Comparison of ENCODE assay signal across 9 mouse cellular contexts in the genomic region with DNA sequence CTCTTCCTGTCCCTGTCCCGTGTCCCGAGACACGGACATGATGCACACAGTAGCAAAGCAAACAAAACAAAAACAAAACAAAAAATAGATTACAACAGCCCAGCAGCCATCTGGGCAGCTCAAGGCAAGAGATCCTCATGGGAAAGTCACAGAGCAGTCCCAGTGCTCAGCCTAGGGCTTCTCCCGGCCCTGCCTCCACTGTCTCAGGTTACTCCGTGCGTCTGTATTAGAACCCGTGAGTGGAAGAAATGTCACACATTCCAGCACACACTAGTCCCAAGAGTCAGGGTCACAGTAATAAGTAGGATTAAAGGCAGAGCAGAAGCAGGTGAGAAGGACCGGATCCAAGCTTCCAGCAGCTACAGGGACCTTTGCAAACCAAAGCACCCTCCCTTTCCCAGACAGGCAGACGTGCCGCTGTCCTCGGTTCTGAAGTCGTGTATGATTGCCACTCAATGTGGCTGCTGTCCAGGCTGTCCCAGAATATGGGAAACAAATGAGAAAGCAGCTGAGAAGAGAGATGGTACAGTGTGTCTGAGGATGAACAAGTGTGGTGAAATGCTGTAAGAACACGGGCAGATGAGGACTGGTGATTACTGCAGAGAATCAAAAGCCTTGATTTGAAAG.
DNase-seq lines count a peak whose midpoint lies in the region; ATAC-seq lines count a peak whose summit lies in the region.
"Had no signal": no experiment of that assay in that cellular context is flagged by ENCODE, and none has a peak within 500 bp of the region (broad histone marks: within the 10 kb centered on the region; RNA-seq: fewer than 3 reads in every experiment).

No protein-coding gene starts in this region.

- 47% methylated on average over 13 of the region's 13 CpGs for WGBS in hindbrain, embryonic 14.5 days
- 50% methylated on average over 13 of the region's 13 CpGs for WGBS in hindbrain, embryonic 12.5 days
- WGBS in liver, embryonic 11.5 days = 43% methylated on average over 13 of the region's 13 CpGs

- no peak for ATAC-seq in hindbrain, embryonic 14.5 days (ENCODE audit: low FRiP score)
- ATAC-seq in hindbrain, embryonic 12.5 days (ENCODE audit: low FRiP score) = no peak
- no peak for ATAC-seq in liver, embryonic 11.5 days (replicated peaks; ENCODE audit: low FRiP score)

- H3K4me2 ChIP-seq in hindbrain, embryonic 14.5 days (replicated peaks) = no peak overlapping the region
- H3K4me2 ChIP-seq in hindbrain, embryonic 12.5 days (replicated peaks) = no peak overlapping the region
- no peak overlapping the region for H3K4me2 ChIP-seq in liver, embryonic 11.5 days
- H3K4me2 ChIP-seq: neural tube, embryonic 12.5 days had no signal

- no peaks in the 10 kb centered on the region for H3K9me3 ChIP-seq in hindbrain, embryonic 14.5 days (ENCODE audit: control insufficient read depth, low read length)
- no peaks in the 10 kb centered on the region for H3K9me3 ChIP-seq in hindbrain, embryonic 12.5 days (replicated peaks)
- no peaks in the 10 kb centered on the region for H3K9me3 ChIP-seq in liver, embryonic 11.5 days (ENCODE audit: control insufficient read depth, low read length)
- H3K9me3 ChIP-seq: neural tube, embryonic 12.5 days had no signal

- H3K27me3 ChIP-seq in hindbrain, embryonic 14.5 days (ENCODE audit: control insufficient read depth, insufficient read depth, low read length) = no peaks in the 10 kb centered on the region
- H3K27me3 ChIP-seq in hindbrain, embryonic 12.5 days = no peaks in the 10 kb centered on the region
- H3K27me3 ChIP-seq in liver, embryonic 11.5 days (replicated peaks; ENCODE audit: control insufficient read depth, insufficient read depth, low read length) = no peaks in the 10 kb centered on the region
- H3K27me3 ChIP-seq: neural tube, embryonic 12.5 days had no signal

- no peaks in the 10 kb centered on the region for H3K36me3 ChIP-seq in hindbrain, embryonic 14.5 days (replicated peaks; ENCODE audit: control insufficient read depth, insufficient read depth)
- no peaks in the 10 kb centered on the region for H3K36me3 ChIP-seq in hindbrain, embryonic 12.5 days
- no peaks in the 10 kb centered on the region for H3K36me3 ChIP-seq in liver, embryonic 11.5 days (ENCODE audit: control insufficient read depth, insufficient read depth, low read length)
- H3K36me3 ChIP-seq: neural tube, embryonic 12.5 days had no signal

- H3K9ac ChIP-seq in hindbrain, embryonic 14.5 days = 0 out of 2 replicates have a peak overlapping the region, but pooled peaks have one; percentile 28
- H3K9ac ChIP-seq in hindbrain, embryonic 12.5 days = no peak overlapping the region
- H3K9ac ChIP-seq in liver, embryonic 11.5 days (ENCODE audit: low read depth, low read length) = no peak overlapping the region
- H3K9ac ChIP-seq: neural tube, embryonic 12.5 days had no signal

- DNase-seq in hindbrain, embryonic 14.5 days (ENCODE audit: low spot score) = peak; percentile 48
- peak; percentile 52 for DNase-seq in R1 (ENCODE audit: low read depth, low spot score)
- peak; percentile 52 for DNase-seq in embryo, embryonic 9.5 days (ENCODE audit: extremely low spot score)
- DNase-seq in liver, embryonic 11.5 days (ENCODE audit: low spot score) = peak; percentile 46
- DNase-seq in cerebellum, adult 11 months = no peak
- no peak for DNase-seq in cerebellum, adult 9-10 months
- no peak for DNase-seq in cerebellum, adult 8-10 months

- no peak overlapping the region for H3K27ac ChIP-seq in hindbrain, embryonic 14.5 days
- H3K27ac ChIP-seq in hindbrain, embryonic 12.5 days = no peak overlapping the region
- no peak overlapping the region for H3K27ac ChIP-seq in liver, embryonic 11.5 days (ENCODE audit: low read depth, low read length)
- H3K27ac ChIP-seq: neural tube, embryonic 12.5 days had no signal

- no peak overlapping the region for H3K4me3 ChIP-seq in hindbrain, embryonic 14.5 days (replicated peaks; ENCODE audit: low read length)
- H3K4me3 ChIP-seq in hindbrain, embryonic 12.5 days = no peak overlapping the region
- H3K4me3 ChIP-seq in liver, embryonic 11.5 days (ENCODE audit: low read depth, low read length) = no peak overlapping the region
- H3K4me3 ChIP-seq: neural tube, embryonic 12.5 days had no signal

- no peaks in the 10 kb centered on the region; the same call in 1 of the 2 replicates for H3K4me1 ChIP-seq in hindbrain, embryonic 14.5 days (replicated peaks; ENCODE audit: control insufficient read depth, insufficient read depth, low read length)
- peaks cover 8% of the 10 kb centered on the region; the same call in 1 of the 2 replicates for H3K4me1 ChIP-seq in hindbrain, embryonic 12.5 days
- H3K4me1 ChIP-seq in liver, embryonic 11.5 days (replicated peaks; ENCODE audit: control insufficient read depth, insufficient read depth, low read length) = no peaks in the 10 kb centered on the region
- H3K4me1 ChIP-seq: neural tube, embryonic 12.5 days had no signal

Comparison
In these comparisons a context has a peak if more than half of its experiments do, and no peak if none do; other contexts are left out.
1. DNase-seq: peak in hindbrain, embryonic 14.5 days (single experiment), R1 (single experiment), embryo, embryonic 9.5 days (single experiment) and liver, embryonic 11.5 days (single experiment); none in cerebellum, adult 11 months (single experiment), cerebellum, adult 9-10 months (single experiment) and cerebellum, adult 8-10 months (single experiment).